Mouse (Mus musculus): ENCODE data around the gene Cdiptos. TPM values are rescaled to one million over a fixed set of nuclear protein-coding genes. Genes with fewer than 3 reads are reported as not detected.

Cdiptos gene
- under 1 TPM in 1 of 2 experiments, not detected in 1; 0.45 TPM for total RNA-seq (2021)
- long read RNA-seq, experiment 1 = 0 reads
- long read RNA-seq, experiment 2 = 0 reads

- peak; percentile 97 to 98 for DNase-seq (ENCODE audit: low spot score in 2 of 2)
Observed at GRCm38 (mm10) chr7:126975950-126976866, at the start of gene Cdiptos. TSS of gene Cdiptos (minus strand) at chr7:126976098.

GRCm38 (mm10) chr7:127024755-127025555 lies 49.1 kb upstream of the Cdiptos start:
- DNase-seq (ENCODE audit: low spot score in 2 of 2) = peak; percentile 75 to 84

GRCm38 (mm10) chr7:127023896-127024690 lies 48.2 kb upstream of the Cdiptos start:
- no peak for DNase-seq (ENCODE audit: low spot score in 2 of 2)

- DNase-seq (ENCODE audit: low spot score in 2 of 2) = no peak
Observed at GRCm38 (mm10) chr7:127023272-127023691, 47.4 kb upstream of the Cdiptos start.

- no peak for DNase-seq (ENCODE audit: low spot score in 2 of 2)
Observed at GRCm38 (mm10) chr7:127022528-127023271, 46.8 kb upstream of the Cdiptos start.

GRCm38 (mm10) chr7:127021563-127022527 lies 45.9 kb upstream of the Cdiptos start:
- no peak for DNase-seq (ENCODE audit: low spot score in 2 of 2)

- peak; percentile 63 to 72 for DNase-seq (ENCODE audit: low spot score in 2 of 2)
Observed at GRCm38 (mm10) chr7:127020901-127021562, 45.1 kb upstream of the Cdiptos start, which contains the start of the genes Gm42742 and Prrt2. TSS of gene Gm42742 (minus strand) at chr7:127021097. TSS of gene Prrt2 (minus strand) at chr7:127021211.

GRCm38 (mm10) chr7:127020491-127020890 lies 44.6 kb upstream of the Cdiptos start:
- DNase-seq (ENCODE audit: low spot score in 2 of 2) = no peak

- DNase-seq (ENCODE audit: low spot score in 2 of 2) = peak in 1 of 2 experiments; percentile 27
Observed at GRCm38 (mm10) chr7:127020031-127020430, 44.1 kb upstream of the Cdiptos start.

GRCm38 (mm10) chr7:127019306-127019960 lies 43.5 kb upstream of the Cdiptos start:
- DNase-seq (ENCODE audit: low spot score in 2 of 2) = no peak

GRCm38 (mm10) chr7:127018416-127019305 lies 42.8 kb upstream of the Cdiptos start:
- DNase-seq (ENCODE audit: low spot score in 2 of 2) = no peak

GRCm38 (mm10) chr7:127017950-127018345 lies 42.0 kb upstream of the Cdiptos start:
- no peak for DNase-seq (ENCODE audit: low spot score in 2 of 2)

GRCm38 (mm10) chr7:127016971-127017949 lies 41.4 kb upstream of the Cdiptos start, which contains the start of gene Pagr1a:
TSS of gene Pagr1a (minus strand) at chr7:127017352.
- DNase-seq (ENCODE audit: low spot score in 2 of 2) = peak; percentile 96

GRCm38 (mm10) chr7:127016486-127016938 lies 40.6 kb upstream of the Cdiptos start:
- DNase-seq (ENCODE audit: low spot score in 2 of 2) = peak; percentile 55 to 64

- no peak for DNase-seq (ENCODE audit: low spot score in 2 of 2)
Observed at GRCm38 (mm10) chr7:127016481-127016485, 40.4 kb upstream of the Cdiptos start, which contains the start of gene Pagr1b. TSS of gene Pagr1b (minus strand) at chr7:127016484.

- no peak for DNase-seq (ENCODE audit: low spot score in 2 of 2)
Observed at GRCm38 (mm10) chr7:127016081-127016480, 40.2 kb upstream of the Cdiptos start.
